Mouse (Mus musculus) embryonic fibroblast, embryonic 13.5 days (primary cell): ENCODE measurements around the gene Pole3.
"Not testable (repeated sequence)": the region's sequence is repeated elsewhere in the genome, so short reads cannot be mapped to it uniquely, and the experiment has no call there.

ENCODE experiments used
- CTCF ChIP-seq: IDR thresholded peaks from 2 replicates; pipeline ENCODE4 v1.5.1; 2011; ENCODE audit warnings: mild to moderate bottlenecking, control low read depth, low read length, moderate library complexity, borderline replicate concordance; ENCODE audit not compliant: insufficient read depth
- POLR2A ChIP-seq: IDR thresholded peaks from 2 replicates; pipeline ENCODE4 v1.6.1; 2011; ENCODE audit warnings: low read depth, mild to moderate bottlenecking, control low read depth, low read length, moderate library complexity

DNA sequence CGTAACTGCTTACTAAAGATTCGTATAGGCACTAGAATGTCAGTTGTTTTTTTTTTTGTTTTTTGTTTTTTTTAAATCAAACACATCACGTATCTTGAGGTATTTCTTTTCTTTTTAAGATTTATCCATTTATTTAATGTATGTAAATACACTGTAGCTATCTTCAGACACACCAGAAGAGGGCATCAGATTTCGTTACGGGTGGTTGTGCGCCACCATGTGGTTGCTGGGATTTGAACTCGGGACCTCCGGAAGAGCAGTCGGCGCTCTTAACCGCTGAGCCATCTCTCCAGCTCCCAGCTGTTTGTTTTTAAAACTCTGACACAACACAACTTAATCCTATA is 45.3 kb downstream of the Pole3 start:
- not testable (repeated sequence) for TF ChIP-seq CTCF, POLR2A
